Mouse (Mus musculus) cerebellum, adult 2 months (tissue): ENCODE measurements at regions not wholly inside any gene's neighbourhood (a gene's known extent, or its start where the extent isn't known, plus 50 kb on each side); places are given as distances from the start of the nearest gene placed in this dataset.

Experiments used
- DNase-seq, 2 experiments: peaks; one replicate each; pipeline ENCODE4 v3.0.0; 2021
- H3K27ac ChIP-seq: fragments of 200-500 bp; 2 replicates; pipeline ENCODE4 v1.5.1; 2012; ENCODE audit warnings: low read length, control low read depth, inconsistent platforms; ENCODE audit not compliant: insufficient read depth
- H3K27me3 ChIP-seq: fragments of 200-500 bp; 2 replicates; pipeline ENCODE4 v1.6.1; 2012; ENCODE audit warnings: inconsistent platforms, mild to moderate bottlenecking, low read length, moderate library complexity; ENCODE audit not compliant: control insufficient read depth, insufficient read depth
- H3K4me1 ChIP-seq: fragments of 200-500 bp; 2 replicates; pipeline ENCODE4 v1.6.1; 2011; ENCODE audit warnings: low read length; ENCODE audit not compliant: control insufficient read depth, insufficient read depth
- H3K4me3 ChIP-seq: fragments of 200-500 bp; replicated peaks from 2 replicates; pipeline ENCODE3; 2011; ENCODE audit warnings: mild to moderate bottlenecking, low read depth, low read length, control low read depth; ENCODE audit not compliant: insufficient read depth
- CTCF ChIP-seq: fragments of 200-500 bp; IDR thresholded peaks from 2 replicates; pipeline ENCODE4 v1.5.1; 2011; ENCODE audit warnings: low read depth, mild to moderate bottlenecking, control low read depth, low read length, moderate library complexity, borderline replicate concordance; ENCODE audit not compliant: insufficient read depth
- POLR2A ChIP-seq: fragments of 200-500 bp; IDR thresholded peaks from 2 replicates; pipeline ENCODE4 v1.6.1; 2011; ENCODE audit warnings: low read length, control low read depth, borderline replicate concordance; ENCODE audit not compliant: insufficient read depth
- WGBS: fragments of 180-500 bp; shearing (Covaris S2); methylation state at CpG from one replicate; pipeline ENCODE4 v1.1.7; 2018; 5-methylcytosine and 5-hydroxymethylcytosine counted together

DNA sequence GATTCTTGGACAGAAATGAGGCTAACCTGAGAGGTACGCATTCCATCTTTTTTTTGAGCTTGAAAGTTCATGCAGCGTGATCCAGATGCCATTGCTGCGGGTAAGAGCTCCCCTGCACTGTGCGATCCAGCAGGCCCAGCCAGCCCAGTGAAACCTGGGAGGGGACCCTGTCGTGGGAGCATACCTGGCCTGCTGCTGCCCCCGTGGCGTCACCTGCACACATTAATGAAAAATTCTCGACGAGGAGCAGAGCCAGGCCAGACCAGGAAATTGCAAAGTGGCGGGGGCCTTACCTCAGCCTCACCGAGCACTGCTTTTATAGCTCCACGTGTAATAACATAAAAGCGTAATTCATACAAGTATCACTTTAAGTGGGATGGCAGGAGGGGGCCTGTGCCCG, 94.7 kb upstream of the Wnt4 start:
- DNase-seq, result no peak
- Histone ChIP-seq H3K27me3 (no peaks in the 10 kb centered on the region), H3K27ac (no peak overlapping the region), H3K4me3 (no peak overlapping the region), H3K4me1 (peaks cover 11% of the 10 kb centered on the region)
- TF ChIP-seq CTCF (no peak), POLR2A (no peak)
- 93% methylated on average over 14 of the region's 14 CpGs for WGBS

DNA sequence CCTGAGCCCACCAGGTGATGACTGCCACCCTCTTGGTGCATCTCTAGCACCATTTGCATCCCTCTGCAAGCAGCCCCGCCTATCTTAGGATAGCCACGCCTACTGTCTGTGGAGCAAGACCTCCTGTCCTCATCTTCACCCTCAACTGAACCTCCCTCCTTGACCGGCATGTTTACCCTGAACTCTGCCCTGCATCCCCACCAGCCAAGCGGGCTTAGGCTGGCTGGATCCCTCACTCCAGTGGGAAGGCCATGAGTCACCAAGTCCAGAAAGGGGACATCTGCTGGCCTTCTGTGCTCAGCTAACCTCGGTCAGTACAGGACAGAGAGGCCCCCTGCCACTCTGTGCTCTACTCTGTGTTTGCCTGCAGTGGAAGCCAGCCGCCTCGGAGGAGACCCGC, 96.0 kb upstream of the Wnt4 start:
- H3K4me1 ChIP-seq, result peaks cover 11% of the 10 kb centered on the region
- 66% methylated on average over 8 of the region's 8 CpGs for WGBS
- no peak overlapping the region for H3K27ac ChIP-seq
- DNase-seq, result peak in 1 of 2 experiments; percentile 30
- no peaks in the 10 kb centered on the region for H3K27me3 ChIP-seq
- TF ChIP-seq POLR2A (no peak), CTCF (no peak)
- H3K4me3 ChIP-seq, result no peak overlapping the region

DNA sequence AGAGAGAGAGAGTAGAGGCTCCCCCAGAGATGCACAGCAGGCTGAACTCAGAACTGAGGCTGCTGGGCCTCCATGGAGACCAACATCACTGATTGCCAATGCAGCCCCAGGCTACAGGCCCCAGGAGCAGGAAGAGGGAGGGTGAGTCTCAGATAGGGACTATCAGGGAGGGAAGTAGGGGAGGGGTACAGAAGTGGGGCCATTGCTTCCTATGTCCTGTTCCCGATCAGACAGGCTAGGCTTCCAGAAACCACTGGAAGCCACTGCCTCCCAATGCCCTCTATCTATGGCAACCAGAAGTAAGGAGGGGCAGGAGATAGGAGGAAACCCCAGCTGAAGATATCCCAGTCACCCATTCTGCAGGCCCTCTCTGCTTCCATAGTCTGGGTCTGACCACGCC, 97.2 kb upstream of the Wnt4 start:
- 95% methylated on average over 2 of the region's 2 CpGs for WGBS
- Histone ChIP-seq H3K27me3 (no peaks in the 10 kb centered on the region), H3K4me1 (peaks cover 11% of the 10 kb centered on the region), H3K27ac (no peak overlapping the region), H3K4me3 (no peak overlapping the region)
- DNase-seq, result no peak
- TF ChIP-seq CTCF, result no peak
- TF ChIP-seq POLR2A, result no peak

DNA sequence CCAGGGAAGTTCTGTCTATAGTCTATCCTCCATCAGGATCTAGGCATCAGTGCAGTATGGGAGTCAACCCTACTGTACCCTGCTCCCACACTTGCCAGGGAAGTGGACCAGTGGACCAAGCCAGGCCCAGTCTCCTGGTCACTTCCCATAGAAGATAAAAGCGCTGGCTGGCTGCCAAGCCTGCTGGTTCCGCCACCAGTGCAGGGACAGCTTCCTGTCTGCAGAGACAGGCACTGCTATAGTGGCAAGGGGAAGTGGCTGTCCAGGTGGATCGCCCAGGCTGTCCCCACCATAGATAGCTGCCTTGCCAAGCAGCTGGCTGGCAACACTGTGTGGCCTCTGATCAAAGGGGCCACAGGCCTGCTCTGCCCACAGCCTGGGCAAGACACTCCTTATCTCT, 98.5 kb upstream of the Wnt4 start:
- peaks cover 7% of the 10 kb centered on the region for H3K4me1 ChIP-seq
- WGBS, result 27% methylated on average over 3 of the region's 3 CpGs
- peak; percentile 44 to 54 for DNase-seq
- TF ChIP-seq CTCF, result no peak
- TF ChIP-seq POLR2A, result no peak
- no peak overlapping the region for H3K4me3 ChIP-seq
- no peak overlapping the region for H3K27ac ChIP-seq
- no peaks in the 10 kb centered on the region for H3K27me3 ChIP-seq

DNA sequence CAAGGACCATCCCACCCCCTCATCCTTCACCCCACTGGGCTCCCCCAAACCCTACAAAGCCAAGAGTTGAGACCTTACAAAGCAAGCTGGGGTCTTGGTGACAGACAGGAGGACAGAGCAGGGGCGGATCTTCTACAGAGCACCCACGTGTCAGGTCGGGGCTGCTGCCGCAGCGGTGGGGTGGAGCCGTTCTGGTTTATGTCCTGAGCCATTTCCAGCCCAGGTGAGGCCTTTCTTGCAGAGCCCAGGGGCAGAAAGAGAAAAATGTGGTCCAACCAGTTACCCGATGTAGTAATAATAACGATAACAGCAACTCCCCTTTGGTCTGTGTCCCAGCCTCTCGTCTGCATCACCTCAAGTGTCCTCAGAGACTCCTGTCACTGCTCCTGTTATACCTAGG, 112.4 kb upstream of the Wnt4 start:
- 29% methylated on average over 9 of the region's 9 CpGs for WGBS

DNA sequence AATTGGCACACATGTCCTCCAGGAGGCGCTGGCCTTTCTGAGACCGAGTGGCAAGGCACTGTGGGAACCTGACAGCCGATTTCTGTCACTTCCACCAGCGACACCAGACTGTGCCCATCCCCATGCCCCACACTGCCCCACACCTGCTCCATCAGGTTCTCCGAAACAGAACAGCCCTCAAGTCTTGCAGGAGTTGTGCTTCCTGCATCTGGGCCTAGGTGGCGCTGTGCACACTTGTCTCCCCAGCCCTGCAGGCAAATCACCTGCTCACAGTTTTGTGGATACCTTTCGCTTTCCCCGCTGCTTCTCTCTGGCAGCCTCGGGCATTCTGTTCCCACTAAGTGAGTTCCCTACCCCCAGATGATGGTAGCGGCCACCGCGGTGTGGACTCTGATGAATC, 112.9 kb upstream of the Wnt4 start:
- peaks cover 2% of the 10 kb centered on the region; the same call in 1 of the 2 replicates for H3K4me1 ChIP-seq
- 2% methylated on average over 12 of the region's 12 CpGs for WGBS
- no peaks in the 10 kb centered on the region for H3K27me3 ChIP-seq
- peak overlapping the region; percentile 59 for H3K4me3 ChIP-seq
- H3K27ac ChIP-seq, result no peak overlapping the region
- peak; percentile 86 to 93 for DNase-seq
- TF ChIP-seq CTCF (peak; percentile 98), POLR2A (no peak)

More for the DNA sequence above, 112.4 kb upstream of the Wnt4 start:
- peak overlapping the region; percentile 59 for H3K4me3 ChIP-seq
- no peak for DNase-seq
- no peak for TF ChIP-seq POLR2A
- no peak for TF ChIP-seq CTCF
- peaks cover 2% of the 10 kb centered on the region; the same call in 1 of the 2 replicates for H3K4me1 ChIP-seq
- no peaks in the 10 kb centered on the region for H3K27me3 ChIP-seq
- no peak overlapping the region for H3K27ac ChIP-seq

DNA sequence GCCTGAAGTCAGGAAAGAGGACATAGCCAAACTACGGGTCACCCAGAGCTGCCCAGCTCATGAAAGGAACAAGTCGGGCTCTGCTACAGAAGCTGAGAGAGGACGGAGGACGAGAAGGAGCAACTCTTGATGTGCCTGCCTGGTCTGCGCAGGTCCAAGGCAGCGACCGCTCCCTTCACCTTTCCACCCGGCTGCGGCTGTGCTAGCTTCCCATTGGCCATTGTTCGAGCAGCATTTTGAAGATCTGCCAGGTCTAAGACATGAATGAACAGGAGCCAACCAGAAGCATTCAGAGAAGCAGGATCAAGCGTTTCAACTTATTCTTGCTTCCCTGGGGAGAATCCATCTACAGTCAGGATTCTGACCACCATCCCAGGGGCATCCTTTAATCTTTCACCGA, 113.3 kb upstream of the Wnt4 start:
- Histone ChIP-seq H3K27me3 (no peaks in the 10 kb centered on the region), H3K4me3 (no peak overlapping the region), H3K27ac (no peak overlapping the region), H3K4me1 (peaks cover 2% of the 10 kb centered on the region; the same call in 1 of the 2 replicates)
- 50% methylated on average over 12 of the region's 12 CpGs for WGBS
- DNase-seq, result no peak
- TF ChIP-seq CTCF (no peak), POLR2A (no peak)

DNA sequence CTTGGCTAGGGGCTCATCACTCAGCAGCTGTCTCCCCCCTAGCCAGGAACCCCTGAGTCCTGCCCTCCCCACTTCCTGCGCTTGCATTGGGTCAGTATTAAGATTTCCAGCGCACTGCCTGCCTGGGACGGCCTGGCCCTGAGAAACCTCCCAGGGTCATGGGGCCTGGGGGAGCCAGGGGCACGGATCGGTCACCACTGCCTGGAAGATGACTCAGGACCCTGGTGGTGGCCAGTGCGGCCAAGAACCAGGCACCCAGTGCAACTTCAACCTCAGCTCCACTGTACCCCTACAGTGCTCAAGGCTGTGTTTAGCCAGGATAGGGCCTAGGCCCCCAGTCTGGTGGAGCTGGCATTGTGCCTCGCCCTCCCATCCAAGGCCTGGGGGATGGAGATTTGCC, 111.9 kb upstream of the Zbtb40 start:
- TF ChIP-seq CTCF, result no peak
- no peak for TF ChIP-seq POLR2A
- no peak for DNase-seq
- H3K27ac ChIP-seq, result no peak overlapping the region
- no peak overlapping the region for H3K4me3 ChIP-seq
- WGBS, result 82% methylated on average over 7 of the region's 7 CpGs
- H3K27me3 ChIP-seq, result no peaks in the 10 kb centered on the region
- peaks cover 8% of the 10 kb centered on the region for H3K4me1 ChIP-seq

DNA sequence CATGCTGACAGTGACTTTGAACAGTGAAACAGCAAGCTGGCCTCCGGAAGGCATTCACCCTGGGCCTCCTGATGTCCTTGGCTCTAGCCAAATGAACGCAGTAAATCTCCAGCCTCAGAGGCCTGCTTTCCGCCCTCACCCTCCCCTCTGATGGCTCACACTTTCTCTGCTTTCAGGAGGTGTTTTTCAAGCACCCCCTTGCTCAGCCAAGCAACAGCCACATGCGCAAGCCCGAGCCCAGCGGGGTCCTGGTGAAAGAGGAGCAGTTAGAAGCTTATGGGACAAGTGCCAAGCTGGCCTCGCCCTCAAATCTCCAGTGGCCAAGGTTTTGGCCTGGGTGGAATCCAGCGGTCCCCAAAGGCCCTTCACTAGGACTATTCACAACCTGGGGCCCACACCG, 109.6 kb upstream of the Zbtb40 start:
- no peaks in the 10 kb centered on the region for H3K27me3 ChIP-seq
- H3K27ac ChIP-seq, result no peak overlapping the region
- no peak overlapping the region for H3K4me3 ChIP-seq
- TF ChIP-seq CTCF (no peak), POLR2A (no peak)
- WGBS, result 41% methylated on average over 9 of the region's 9 CpGs
- DNase-seq, result peak in 1 of 2 experiments; percentile 27
- peaks cover 6% of the 10 kb centered on the region; the same call in 1 of the 2 replicates for H3K4me1 ChIP-seq
